Mouse (Mus musculus): Measurements from ENCODE around the gene Pnrc1. TPM values are rescaled to one million over a fixed set of nuclear protein-coding genes. Genes with fewer than 3 reads are reported as not detected.

The Pnrc1 gene
- polyA plus RNA-seq, 1 experiment, result 32.3 TPM

- DNase-seq, result no peak
- no peak for TF ChIP-seq POLR2A (IDR thresholded peaks at IDR 0.05; ENCODE audit: low read depth, low read length)
- TF ChIP-seq CTCF (conservative IDR thresholded peaks at IDR 0.05; ENCODE audit: insufficient read depth, insufficient read length, low read depth, low read length), result 0 out of 2 replicates have a peak, but pooled peaks have one; percentile 6
- no peak within 1 kb of the TSS for H3K27ac ChIP-seq (ENCODE audit: insufficient read depth, low read depth, low read length)
Measured at GRCm38 (mm10) chr4:33208881-33209841, 80.8 kb downstream of the Pnrc1 start, which contains the start of gene Srsf12. TSS of gene Srsf12 (plus strand) at chr4:33208991.

GRCm38 (mm10) chr4:33207551-33207950 is 82.4 kb downstream of the Pnrc1 start:
- Histone ChIP-seq H3K4me1 (ENCODE audit: control insufficient read depth, insufficient read depth, low read length) (no peaks in the 10 kb centered on the region), H3K27ac (ENCODE audit: insufficient read depth, low read depth, low read length) (no peak overlapping the region), H3K27me3 (replicated peaks; ENCODE audit: control insufficient read depth, insufficient read depth, low read length) (no peaks in the 10 kb centered on the region), H3K4me3 (ENCODE audit: insufficient read depth, low read depth, low read length) (no peak overlapping the region), H3K36me3 (ENCODE audit: control insufficient read depth, insufficient read depth, low read length) (no peaks in the 10 kb centered on the region)
- WGBS, result 66% methylated on average over 2 of the region's 2 CpGs
- TF ChIP-seq CTCF (conservative IDR thresholded peaks at IDR 0.05; ENCODE audit: insufficient read depth, insufficient read length, low read depth, low read length), result no peak
- TF ChIP-seq POLR2A (IDR thresholded peaks at IDR 0.05; ENCODE audit: low read depth, low read length), result no peak
- DNase-seq, result no peak

More at GRCm38 (mm10) chr4:33208881-33209841, 80.8 kb downstream of the Pnrc1 start, which contains the start of gene Srsf12:
- no peaks in the 10 kb centered on the region for H3K36me3 ChIP-seq (ENCODE audit: control insufficient read depth, insufficient read depth, low read length)
- 6% methylated on average over 65 of the region's 65 CpGs for WGBS
- H3K4me3 ChIP-seq (ENCODE audit: insufficient read depth, low read depth, low read length), result peak within 1 kb of the TSS; percentile 29
- no peaks in the 10 kb centered on the region for H3K27me3 ChIP-seq (replicated peaks; ENCODE audit: control insufficient read depth, insufficient read depth, low read length)
- H3K4me1 ChIP-seq (ENCODE audit: control insufficient read depth, insufficient read depth, low read length), result no peaks in the 10 kb centered on the region

- 16% methylated on average over 4 of the region's 4 CpGs for WGBS
- DNase-seq, result peak; percentile 73
- Histone ChIP-seq H3K4me3 (ENCODE audit: insufficient read depth, low read depth, low read length) (no peak overlapping the region), H3K27ac (ENCODE audit: insufficient read depth, low read depth, low read length) (no peak overlapping the region), H3K36me3 (ENCODE audit: control insufficient read depth, insufficient read depth, low read length) (no peaks in the 10 kb centered on the region), H3K4me1 (ENCODE audit: control insufficient read depth, insufficient read depth, low read length) (no peaks in the 10 kb centered on the region), H3K27me3 (replicated peaks; ENCODE audit: control insufficient read depth, insufficient read depth, low read length) (no peaks in the 10 kb centered on the region)
- TF ChIP-seq CTCF (conservative IDR thresholded peaks at IDR 0.05; ENCODE audit: insufficient read depth, insufficient read length, low read depth, low read length) (peak; percentile 97), POLR2A (IDR thresholded peaks at IDR 0.05; ENCODE audit: low read depth, low read length) (no peak)
Measured at GRCm38 (mm10) chr4:33204682-33205081, 85.3 kb downstream of the Pnrc1 start.

- WGBS, result 36% methylated on average over 2 of the region's 2 CpGs
- no peaks in the 10 kb centered on the region for H3K4me1 ChIP-seq (ENCODE audit: control insufficient read depth, insufficient read depth, low read length)
- no peak overlapping the region for H3K27ac ChIP-seq (ENCODE audit: insufficient read depth, low read depth, low read length)
- no peak overlapping the region for H3K4me3 ChIP-seq (ENCODE audit: insufficient read depth, low read depth, low read length)
- H3K27me3 ChIP-seq (replicated peaks; ENCODE audit: control insufficient read depth, insufficient read depth, low read length), result no peaks in the 10 kb centered on the region
- TF ChIP-seq POLR2A (IDR thresholded peaks at IDR 0.05; ENCODE audit: low read depth, low read length) (no peak), CTCF (conservative IDR thresholded peaks at IDR 0.05; ENCODE audit: insufficient read depth, insufficient read length, low read depth, low read length) (no peak)
- no peak for DNase-seq
- no peaks in the 10 kb centered on the region for H3K36me3 ChIP-seq (ENCODE audit: control insufficient read depth, insufficient read depth, low read length)
Measured at GRCm38 (mm10) chr4:33198117-33198516, 91.8 kb downstream of the Pnrc1 start.

Other genes with a start within 250 kb of the Pnrc1 start
- gene Gabrr2, start 227.2 kb downstream of the Pnrc1 start, polyA plus RNA-seq (2012; rRNA removed), result 0.56 and 0.66 TPM in 2 replicates
- not detected in 2 replicates for gene Gabrr1, start 157.6 kb downstream of the Pnrc1 start, polyA plus RNA-seq (2012; rRNA removed)
- 3.9 and 5.2 TPM in 2 replicates for gene Pm20d2, start 100.4 kb downstream of the Pnrc1 start, polyA plus RNA-seq (2012; rRNA removed)
- 0.18 and 0.36 TPM in 2 replicates for gene Srsf12, start 81.2 kb downstream of the Pnrc1 start, polyA plus RNA-seq (2012; rRNA removed)
- gene Rngtt, start 20.1 kb upstream of the Pnrc1 start, polyA plus RNA-seq (2012; rRNA removed), result 2.6 and 3.4 TPM in 2 replicates